Mouse (Mus musculus) neural tube, embryonic 13.5 days (tissue): ENCODE results near the gene Atp5g3. TPM values are rescaled to one million over a fixed set of nuclear protein-coding genes. Genes with fewer than 3 reads are reported as not detected.
"Not testable (repeated sequence)": the region's sequence is repeated elsewhere in the genome, so short reads cannot be mapped to it uniquely, and the experiment has no call there.

ENCODE experiments used
- ATAC-seq: fragments of 200-750 bp; cut with Nextera tagmentation; 2 replicates; pipeline ENCODE4 v1.8.0; 2017; ENCODE audit warnings: low read depth, mild to moderate bottlenecking, moderate TSS enrichment, moderate library complexity
- H3K27ac ChIP-seq: fragments of 300-500 bp; sonication (generic); replicated peaks from 2 replicates; pipeline ENCODE4 v1.5.1; 2015; ENCODE audit warnings: moderate library complexity, mild to moderate bottlenecking, inconsistent platforms
- H3K27me3 ChIP-seq: fragments of 300-500 bp; sonication (generic); 2 replicates; pipeline ENCODE4 v1.6.1; 2015; ENCODE audit warnings: mild to moderate bottlenecking, inconsistent platforms
- H3K36me3 ChIP-seq: fragments of 300-500 bp; sonication (generic); 2 replicates; pipeline ENCODE4 v1.6.1; 2015; ENCODE audit warnings: mild to moderate bottlenecking, inconsistent platforms
- H3K4me1 ChIP-seq: fragments of 300-500 bp; sonication (generic); replicated peaks from 2 replicates; pipeline ENCODE4 v1.6.1; 2015; ENCODE audit warnings: inconsistent platforms
- H3K4me2 ChIP-seq: fragments of 300-500 bp; sonication (generic); 2 replicates; pipeline ENCODE4 v1.6.1; 2015; ENCODE audit warnings: inconsistent platforms, mild to moderate bottlenecking, moderate library complexity
- H3K4me3 ChIP-seq: fragments of 300-500 bp; sonication (generic); 2 replicates; pipeline ENCODE4 v1.5.1; 2015; ENCODE audit warnings: mild to moderate bottlenecking, inconsistent platforms
- H3K9ac ChIP-seq: fragments of 300-500 bp; sonication (generic); 2 replicates; pipeline ENCODE4 v1.6.1; 2015; ENCODE audit warnings: moderate library complexity, mild to moderate bottlenecking, inconsistent platforms
- H3K9me3 ChIP-seq: fragments of 300-500 bp; sonication (generic); 2 replicates; pipeline ENCODE4 v1.6.1; 2016; ENCODE audit warnings: inconsistent platforms
- WGBS: fragments of 180-500 bp; shearing (Covaris S2); methylation state at CpG from one replicate; pipeline ENCODE4 v1.1.7; 2015; 5-methylcytosine and 5-hydroxymethylcytosine counted together
- polyA plus RNA-seq: library from polyadenylated mRNA; unstranded; fragments of >200 nt; fragmentation: Nextera tagmentation; extraction: Ambion mirVana; gene quantifications from 2 replicates; pipeline ENCODE4 v1.2.1, GENCODE M21; 2015

Atp5g3 gene
- polyA plus RNA-seq, 1 experiment from 2014 or later = 1,193 TPM

- peaks cover 7% of the 10 kb centered on the region; the same call in 1 of the 2 replicates for H3K9me3 ChIP-seq
- H3K4me2 ChIP-seq = no peak overlapping the region
- peak; percentile 61 for ATAC-seq
- H3K9ac ChIP-seq = no peak overlapping the region
- WGBS = 85% methylated on average over 3 of the region's 3 CpGs
- no peak overlapping the region for H3K27ac ChIP-seq
- no peaks in the 10 kb centered on the region for H3K27me3 ChIP-seq
- H3K4me3 ChIP-seq = no peak overlapping the region
- H3K4me1 ChIP-seq = no peaks in the 10 kb centered on the region
- no peaks in the 10 kb centered on the region for H3K36me3 ChIP-seq
Measured at GRCm38 (mm10) chr2:73925539-73925938, 14.4 kb upstream of the Atp5g3 start.

GRCm38 (mm10) chr2:73925089-73925488 lies 14.0 kb upstream of the Atp5g3 start:
- Histone ChIP-seq H3K4me2 (no peak overlapping the region), H3K4me3 (no peak overlapping the region), H3K9ac (no peak overlapping the region), H3K4me1 (no peaks in the 10 kb centered on the region), H3K27me3 (no peaks in the 10 kb centered on the region), H3K9me3 (peaks cover 5% of the 10 kb centered on the region; the same call in 1 of the 2 replicates), H3K27ac (no peak overlapping the region), H3K36me3 (no peaks in the 10 kb centered on the region)
- 24% methylated on average over 5 of the region's 5 CpGs for WGBS
- peak; percentile 75 for ATAC-seq

GRCm38 (mm10) chr2:73919642-73920041 lies 8.5 kb upstream of the Atp5g3 start:
- 75% methylated on average over 7 of the region's 7 CpGs for WGBS
- Histone ChIP-seq H3K27me3 (no peaks in the 10 kb centered on the region), H3K9ac (no peak overlapping the region), H3K9me3 (no peaks in the 10 kb centered on the region), H3K36me3 (no peaks in the 10 kb centered on the region), H3K4me2 (no peak overlapping the region), H3K27ac (no peak overlapping the region), H3K4me1 (no peaks in the 10 kb centered on the region), H3K4me3 (no peak overlapping the region)
- no peak for ATAC-seq

- H3K9ac ChIP-seq = no peak overlapping the region
- 88% methylated on average over 3 of the region's 3 CpGs for WGBS
- no peak for ATAC-seq
Measured at GRCm38 (mm10) chr2:73912264-73912663, 1.1 kb upstream of the Atp5g3 start.

GRCm38 (mm10) chr2:73910571-73911174 lies 453 bp downstream of the Atp5g3 start:
- ATAC-seq = peak; percentile 51
- H3K27ac ChIP-seq = peak overlapping the region; percentile 89
- peak overlapping the region; percentile 98 for H3K9ac ChIP-seq
- no peaks in the 10 kb centered on the region for H3K9me3 ChIP-seq
- H3K36me3 ChIP-seq = peaks cover 32% of the 10 kb centered on the region
- peak overlapping the region; percentile 87 for H3K4me3 ChIP-seq
- H3K4me2 ChIP-seq = peak overlapping the region; percentile 88
- H3K4me1 ChIP-seq = peaks cover 20% of the 10 kb centered on the region
- H3K27me3 ChIP-seq = no peaks in the 10 kb centered on the region
- WGBS = under 1% methylated on average over 45 of the region's 50 CpGs

More at GRCm38 (mm10) chr2:73912264-73912663, 1.1 kb upstream of the Atp5g3 start:
- Histone ChIP-seq H3K4me2 (no peak overlapping the region), H3K27ac (no peak overlapping the region), H3K4me3 (no peak overlapping the region), H3K9me3 (no peaks in the 10 kb centered on the region), H3K36me3 (peaks cover 20% of the 10 kb centered on the region), H3K27me3 (no peaks in the 10 kb centered on the region), H3K4me1 (peaks cover 20% of the 10 kb centered on the region)

GRCm38 (mm10) chr2:73909116-73909515 lies 2.0 kb downstream of the Atp5g3 start:
- Histone ChIP-seq H3K27ac (no peak overlapping the region), H3K27me3 (no peaks in the 10 kb centered on the region), H3K4me2 (no peak overlapping the region), H3K9me3 (no peaks in the 10 kb centered on the region), H3K4me1 (peaks cover 20% of the 10 kb centered on the region), H3K36me3 (peaks cover 39% of the 10 kb centered on the region), H3K4me3 (no peak overlapping the region), H3K9ac (no peak overlapping the region)
- no peak for ATAC-seq
- 95% methylated on average over 2 of the region's 2 CpGs for WGBS

GRCm38 (mm10) chr2:73904679-73905078 lies 6.4 kb downstream of the Atp5g3 start:
- ATAC-seq, H3K9me3 ChIP-seq, H3K4me1 ChIP-seq, H3K27ac ChIP-seq, H3K9ac ChIP-seq, H3K4me3 ChIP-seq, H3K27me3 ChIP-seq, H3K4me2 ChIP-seq: not testable (repeated sequence)
- peaks cover 44% of the 10 kb centered on the region for H3K36me3 ChIP-seq

- 97% methylated on average over 2 of the region's 2 CpGs for WGBS
- no peak for ATAC-seq
- Histone ChIP-seq H3K36me3 (peaks cover 37% of the 10 kb centered on the region), H3K4me2 (no peak overlapping the region), H3K27me3 (no peaks in the 10 kb centered on the region), H3K4me3 (no peak overlapping the region), H3K4me1 (no peaks in the 10 kb centered on the region), H3K9ac (no peak overlapping the region), H3K9me3 (no peaks in the 10 kb centered on the region), H3K27ac (no peak overlapping the region)
Measured at GRCm38 (mm10) chr2:73903536-73903935, 7.6 kb downstream of the Atp5g3 start.

- WGBS = 94% methylated on average over 3 of the region's 3 CpGs
- not testable (repeated sequence) for H3K9ac ChIP-seq, H3K4me1 ChIP-seq, H3K4me3 ChIP-seq, ATAC-seq, H3K4me2 ChIP-seq, H3K27me3 ChIP-seq, H3K27ac ChIP-seq, H3K9me3 ChIP-seq
- H3K36me3 ChIP-seq = peaks cover 25% of the 10 kb centered on the region
Measured at GRCm38 (mm10) chr2:73902328-73902727, 8.8 kb downstream of the Atp5g3 start.

GRCm38 (mm10) chr2:73901169-73901568 lies 10.0 kb downstream of the Atp5g3 start:
- Histone ChIP-seq H3K4me1 (no peaks in the 10 kb centered on the region), H3K36me3 (peaks cover 13% of the 10 kb centered on the region), H3K4me2 (no peak overlapping the region), H3K27ac (no peak overlapping the region), H3K4me3 (no peak overlapping the region), H3K9ac (no peak overlapping the region), H3K9me3 (no peaks in the 10 kb centered on the region), H3K27me3 (no peaks in the 10 kb centered on the region)
- ATAC-seq = no peak

- 91% methylated on average over 1 of the region's 1 CpGs for WGBS
- no peaks in the 10 kb centered on the region for H3K9me3 ChIP-seq
Measured at GRCm38 (mm10) chr2:73900364-73900763, 10.8 kb downstream of the Atp5g3 start.

GRCm38 (mm10) chr2:73896919-73897318 lies 14.2 kb downstream of the Atp5g3 start:
- H3K36me3 ChIP-seq, H3K9me3 ChIP-seq, H3K27ac ChIP-seq, H3K4me3 ChIP-seq, H3K27me3 ChIP-seq, H3K4me2 ChIP-seq, H3K4me1 ChIP-seq, H3K9ac ChIP-seq, ATAC-seq: not testable (repeated sequence)
- 81% methylated on average over 4 of the region's 4 CpGs for WGBS

More at GRCm38 (mm10) chr2:73900364-73900763, 10.8 kb downstream of the Atp5g3 start:
- Histone ChIP-seq H3K4me1 (no peaks in the 10 kb centered on the region), H3K27ac (no peak overlapping the region), H3K27me3 (no peaks in the 10 kb centered on the region), H3K36me3 (peaks cover 10% of the 10 kb centered on the region), H3K4me2 (no peak overlapping the region), H3K9ac (no peak overlapping the region), H3K4me3 (no peak overlapping the region)
- no peak for ATAC-seq
